Mouse (Mus musculus) brain, embryonic 14.5 days (tissue): ENCODE measurements around the gene Gm26566.
"Not testable (repeated sequence)": the region's sequence is repeated elsewhere in the genome, so short reads cannot be mapped to it uniquely, and the experiment has no call there.

ENCODE experiments used
- CTCF ChIP-seq: fragments of 200-500 bp; IDR thresholded peaks from 2 replicates; pipeline ENCODE4 v1.5.1; 2012; ENCODE audit warnings: inconsistent platforms, mild to moderate bottlenecking, moderate library complexity, borderline replicate concordance; ENCODE audit not compliant: insufficient read depth, insufficient read length; ENCODE audit errors: extremely low read depth
- POLR2A ChIP-seq: fragments of 200-500 bp; IDR thresholded peaks from 2 replicates; pipeline ENCODE4 v1.6.1; 2012; ENCODE audit warnings: mild to moderate bottlenecking, inconsistent platforms, borderline replicate concordance; ENCODE audit not compliant: poor library complexity, insufficient read depth, insufficient read length, severe bottlenecking; ENCODE audit errors: extremely low read depth

- not testable (repeated sequence) for TF ChIP-seq CTCF, POLR2A
These were observed 41.9 kb downstream of the Gm26566 start for GRCm38 (mm10) chr4:88763384-88764018.
